Mouse (Mus musculus) urinary bladder, postnatal 4 days (tissue): ENCODE measurements around the gene Glis3.

Source experiments
- DNase-seq, 2 experiments: peaks; one replicate each; pipeline ENCODE4 v3.0.0; 2021 to 2022; ENCODE audit warnings: low spot score in 2 of 2

Gene Glis3

DNA sequence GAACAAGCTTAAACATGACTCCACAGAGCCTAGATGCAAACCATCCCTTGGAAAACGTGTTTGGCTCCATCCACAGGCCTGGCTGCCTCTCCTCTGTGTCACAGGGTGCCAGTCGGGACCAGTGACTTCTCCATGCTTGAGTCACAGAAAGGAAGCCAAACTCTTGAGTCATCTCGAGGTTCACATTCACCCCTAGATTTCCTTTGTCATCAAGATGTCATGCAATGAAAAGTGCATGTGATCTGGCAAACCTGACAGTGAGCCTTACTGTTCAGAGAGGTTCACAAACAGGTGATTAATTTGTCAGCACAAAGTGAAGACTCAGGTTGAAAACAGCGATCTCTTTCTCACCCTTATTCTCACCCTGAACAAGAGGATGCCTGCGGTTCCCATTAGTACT is 290.7 kb downstream of the Glis3 start:
- no peak for DNase-seq

DNA sequence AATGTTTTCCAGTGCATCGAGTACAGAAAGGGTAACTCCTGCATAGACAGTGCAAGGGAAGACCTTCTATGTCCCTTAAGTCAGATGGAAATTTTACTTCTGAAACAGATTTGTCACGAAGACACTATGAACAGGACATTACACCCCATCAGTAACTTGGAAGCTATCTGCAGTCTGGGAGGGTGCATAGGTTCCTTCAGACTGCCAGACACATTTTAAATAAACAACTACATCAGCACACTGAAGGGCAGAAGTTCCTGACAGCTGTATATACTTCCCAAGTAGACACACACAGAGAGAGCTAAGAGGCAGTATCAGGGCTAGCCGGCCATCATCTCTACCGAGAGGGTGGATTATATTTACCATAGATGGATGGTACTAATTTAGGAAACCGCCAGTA is 296.5 kb downstream of the Glis3 start:
- no peak for DNase-seq

- DNase-seq = no peak
Observed at GRCm38 (mm10) chr19:28382168-28382911, 297.5 kb downstream of the Glis3 start.

DNA sequence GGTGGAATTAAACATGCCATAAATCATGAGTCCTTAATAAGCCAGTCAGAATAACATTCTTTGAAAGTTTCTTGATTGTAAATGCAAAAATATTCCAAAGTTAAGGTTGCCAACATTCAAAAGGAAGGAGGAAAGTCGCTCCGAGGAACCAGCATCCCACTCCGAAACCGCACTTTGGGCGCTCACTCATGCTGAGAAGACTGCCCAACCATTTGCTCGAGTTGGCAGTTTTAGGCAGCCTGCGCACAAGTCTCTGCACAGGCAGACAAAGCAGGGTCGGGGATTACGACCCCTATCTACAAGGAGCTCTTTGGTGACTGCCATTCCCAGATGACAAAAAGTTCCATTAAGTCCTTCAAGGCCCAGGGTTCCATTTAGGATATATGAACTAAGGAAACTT is 298.4 kb downstream of the Glis3 start:
- no peak for DNase-seq

- DNase-seq = no peak
Observed at GRCm38 (mm10) chr19:28380691-28381262, 299.1 kb downstream of the Glis3 start.

GRCm38 (mm10) chr19:28377788-28378295 is 302.0 kb downstream of the Glis3 start:
- DNase-seq = no peak

GRCm38 (mm10) chr19:28376401-28376800 is 303.5 kb downstream of the Glis3 start:
- DNase-seq = no peak

DNA sequence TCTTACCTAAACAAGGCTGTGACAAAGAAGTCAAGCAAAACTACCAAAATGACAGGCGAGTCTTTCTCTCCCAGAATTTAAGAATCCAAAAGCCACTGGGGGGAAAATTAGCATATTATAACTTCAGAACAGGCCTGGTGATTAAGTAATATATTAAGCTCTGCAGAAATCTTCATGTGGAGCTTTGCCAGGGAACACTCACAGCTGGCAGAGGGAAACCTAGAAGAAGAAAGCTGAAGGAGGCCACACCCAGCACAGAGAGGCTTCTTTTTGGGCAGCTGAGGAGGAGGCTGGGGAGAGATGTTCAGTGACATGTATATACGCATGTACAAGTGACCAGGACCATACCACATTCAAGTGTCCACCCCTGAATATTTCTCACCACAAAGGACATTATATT is 304.1 kb downstream of the Glis3 start:
- DNase-seq = no peak

- no peak for DNase-seq
Observed at GRCm38 (mm10) chr19:28374524-28374923, 305.4 kb downstream of the Glis3 start.

GRCm38 (mm10) chr19:28368215-28368614 is 311.7 kb downstream of the Glis3 start:
- no peak for DNase-seq

- no peak for DNase-seq
Observed at GRCm38 (mm10) chr19:28367274-28367673, 312.6 kb downstream of the Glis3 start.

DNA sequence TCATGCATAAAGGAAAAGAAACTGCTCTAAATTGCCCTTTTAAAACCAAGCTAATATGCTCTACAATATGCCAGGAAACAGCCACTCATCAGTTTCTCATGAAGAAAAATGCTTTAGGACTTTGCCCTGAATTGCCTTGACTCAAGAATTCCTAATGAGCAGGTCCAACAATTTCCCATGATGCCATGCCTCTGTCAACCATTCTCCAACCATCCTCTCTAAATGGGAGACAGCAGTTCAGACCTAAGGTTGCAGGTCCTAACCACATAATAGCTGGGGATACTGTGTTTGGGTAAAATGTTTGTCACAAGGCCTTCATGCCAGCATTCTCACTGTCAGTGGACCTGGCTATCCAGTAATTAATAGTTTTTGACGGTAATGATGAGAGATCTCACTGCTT is 313.1 kb downstream of the Glis3 start:
- no peak for DNase-seq

GRCm38 (mm10) chr19:28365897-28366296 is 314.0 kb downstream of the Glis3 start:
- DNase-seq = no peak

- DNase-seq = no peak
Observed at GRCm38 (mm10) chr19:28360884-28361283, 319.0 kb downstream of the Glis3 start.

DNA sequence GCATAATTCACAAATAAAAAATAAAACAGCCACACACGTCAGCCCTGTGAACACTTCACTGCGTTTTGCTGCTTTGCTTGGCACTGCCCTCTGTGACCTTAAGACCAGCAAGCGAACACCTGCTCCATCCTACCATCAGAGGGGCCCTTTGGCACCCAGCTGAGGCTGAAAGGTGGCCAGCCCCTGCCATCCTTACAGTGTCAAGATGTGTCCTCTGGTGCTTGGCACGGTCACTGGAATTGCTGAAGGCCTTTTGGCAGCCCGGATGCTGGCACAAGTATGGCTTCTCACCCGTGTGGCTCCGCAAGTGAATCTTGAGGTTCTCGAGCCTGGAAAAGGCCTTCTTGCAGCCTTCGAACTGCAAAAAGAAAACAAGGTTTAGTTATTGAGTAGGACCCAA is 322.3 kb downstream of the Glis3 start:
- no peak for DNase-seq

- no peak for DNase-seq
Observed at GRCm38 (mm10) chr19:28351068-28352066, 328.5 kb downstream of the Glis3 start.

GRCm38 (mm10) chr19:28347080-28347825 is 332.6 kb downstream of the Glis3 start:
- DNase-seq = no peak

DNA sequence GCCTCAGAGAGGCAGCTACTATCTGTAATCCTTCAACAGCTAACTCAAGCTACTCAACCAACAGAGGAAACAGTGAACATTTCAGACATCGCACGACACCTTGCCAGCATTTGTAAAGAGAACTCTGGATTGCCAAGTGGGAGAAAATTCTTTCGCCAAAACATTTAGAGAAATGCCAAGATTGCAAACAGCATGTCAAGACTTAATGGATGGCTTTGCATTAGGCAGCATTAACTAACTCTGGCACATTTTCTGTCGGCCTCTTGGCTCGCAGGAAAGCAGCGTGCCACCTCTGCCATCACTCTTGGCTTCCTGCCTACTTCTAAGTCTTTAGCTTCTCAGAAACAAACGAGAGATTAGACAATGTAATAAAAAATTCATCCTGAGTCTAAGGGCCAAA is 336.2 kb downstream of the Glis3 start:
- DNase-seq = no peak

- no peak for DNase-seq
Observed at GRCm38 (mm10) chr19:28337574-28337973, 342.3 kb downstream of the Glis3 start.

GRCm38 (mm10) chr19:28336651-28337510 is 343.0 kb downstream of the Glis3 start:
- no peak for DNase-seq

GRCm38 (mm10) chr19:28335890-28336289 is 344.0 kb downstream of the Glis3 start:
- no peak for DNase-seq
